Mouse (Mus musculus) G1E (cell line): ENCODE results near the gene Cfap299. TPM values are rescaled to one million over a fixed set of nuclear protein-coding genes. Genes with fewer than 3 reads are reported as not detected.

Source experiments
- ATAC-seq: 2 replicates; pipeline ENCODE4 v1.8.0; 2016; ENCODE audit warnings: mild to moderate bottlenecking; ENCODE audit not compliant: insufficient number of reproducible peaks, poor library complexity, low FRiP score, severe bottlenecking; ENCODE audit errors: extremely low read depth
- DNase-seq: peaks from one replicate; pipeline ENCODE4 v3.0.0; 2012; ENCODE audit warnings: low spot score
- H3K27me3 ChIP-seq: 2 replicates; pipeline ENCODE4 v1.6.1; 2012; ENCODE audit warnings: mild to moderate bottlenecking, low read length, inconsistent platforms; ENCODE audit not compliant: insufficient read depth
- H3K36me3 ChIP-seq: replicated peaks from 2 replicates; pipeline ENCODE3; 2012; ENCODE audit warnings: mild to moderate bottlenecking, inconsistent platforms
- H3K4me1 ChIP-seq: 2 replicates; pipeline ENCODE4 v1.6.1; 2012; ENCODE audit warnings: low read depth, low read length, inconsistent platforms, mixed read lengths; ENCODE audit not compliant: insufficient read depth
- H3K4me3 ChIP-seq: 2 replicates; pipeline ENCODE4 v1.5.1; 2012; ENCODE audit warnings: low read depth, mild to moderate bottlenecking, inconsistent platforms, low read length, moderate library complexity, mixed read lengths
- H3K9me3 ChIP-seq: replicated peaks from 2 replicates; pipeline ENCODE4 v1.6.1; 2012; ENCODE audit warnings: inconsistent platforms
- CTCF ChIP-seq: IDR thresholded peaks from 2 replicates; pipeline ENCODE4 v1.5.1; 2012; ENCODE audit warnings: low read depth, low read length, inconsistent platforms, mixed read lengths
- GATA1 ChIP-seq: IDR thresholded peaks from 2 replicates; pipeline ENCODE4 v1.6.1; 2012; ENCODE audit warnings: borderline replicate concordance, low read length, inconsistent platforms, mixed read lengths
- GATA2 ChIP-seq: IDR thresholded peaks from 2 replicates; pipeline ENCODE4 v1.6.1; 2012; ENCODE audit warnings: low read depth, low read length, inconsistent platforms, borderline replicate concordance
- POLR2AphosphoS5 ChIP-seq: IDR thresholded peaks from 2 replicates; pipeline ENCODE4 v1.6.1; 2012; ENCODE audit warnings: low read depth, low read length, inconsistent platforms; ENCODE audit not compliant: insufficient replicate concordance
- TAL1 ChIP-seq: conservative IDR thresholded peaks from 2 replicates; pipeline ENCODE4 v1.6.1; 2012; ENCODE audit warnings: low read depth, low read length, inconsistent platforms, mixed read lengths
- polyA plus RNA-seq: library from polyadenylated mRNA; stranded (reverse); fragments of >175 nt; gene quantifications from 2 replicates; pipeline ENCODE4 v1.2.3, GENCODE M21; 2012
- total RNA-seq, 2 experiments: library from RNA; stranded (forward) in 1 of 2; stranded (reverse) in 1 of 2; fragments of 200-1000 nt in 1 of 2; fragments of >200 nt in 1 of 2; fragmentation: Nextera tagmentation in 1 of 2; gene quantifications; 2 replicates each; pipeline ENCODE4 v1.2.3; 2014 to 2017

The Cfap299 gene
- total and polyA plus RNA-seq, 3 experiments = not detected

DNA sequence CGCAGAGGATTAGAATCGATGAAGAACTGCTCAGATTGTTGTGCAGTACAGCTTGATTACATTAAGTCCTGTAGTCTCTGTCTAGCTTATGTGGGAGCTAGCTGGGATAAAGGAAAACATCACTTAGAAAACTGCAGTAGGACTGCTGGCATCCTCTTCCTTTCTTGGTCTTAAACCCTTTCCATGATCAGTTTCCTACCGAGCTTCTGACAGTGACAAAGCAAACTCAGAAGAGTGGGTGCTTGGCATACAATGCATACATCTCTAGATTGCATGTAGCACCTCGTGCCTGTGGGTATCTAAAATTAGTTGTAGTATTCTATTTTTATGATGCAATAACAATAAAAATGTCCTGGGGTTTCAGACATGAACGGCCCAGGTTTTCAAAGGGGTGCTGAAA is 154.4 kb downstream of the Cfap299 start:
- ATAC-seq = no peak

DNA sequence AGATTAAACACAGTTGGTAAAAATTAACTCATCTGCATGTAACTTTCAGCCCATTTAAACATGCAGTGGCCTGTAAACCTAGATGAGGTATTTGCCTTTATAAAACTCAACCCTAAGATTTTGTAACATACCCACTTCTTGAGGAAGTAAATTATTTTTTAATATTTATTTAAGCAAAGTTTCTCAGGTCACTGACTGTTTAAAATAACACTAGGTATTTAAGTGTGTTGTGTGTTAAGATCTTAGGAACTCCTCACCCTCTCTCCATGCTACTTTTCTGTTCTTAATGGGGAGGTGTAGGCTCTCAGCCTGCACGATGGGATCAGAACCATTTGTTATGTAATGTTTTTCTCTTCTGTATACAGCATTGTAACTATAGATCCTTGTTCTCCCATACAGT is 156.1 kb downstream of the Cfap299 start:
- DNase-seq = no peak
- no peak for TF ChIP-seq TAL1
- TF ChIP-seq CTCF = no peak
- TF ChIP-seq POLR2AphosphoS5 = no peak
- no peak for TF ChIP-seq GATA2
- TF ChIP-seq GATA1 = no peak
- ATAC-seq = no peak
- Histone ChIP-seq H3K4me3 (no peak overlapping the region), H3K9me3 (peaks cover 18% of the 10 kb centered on the region), H3K36me3 (no peaks in the 10 kb centered on the region), H3K4me1 (no peaks in the 10 kb centered on the region), H3K27me3 (no peaks in the 10 kb centered on the region)

More for the DNA sequence above, 154.4 kb downstream of the Cfap299 start:
- Histone ChIP-seq H3K36me3 (no peaks in the 10 kb centered on the region), H3K27me3 (no peaks in the 10 kb centered on the region), H3K4me1 (no peaks in the 10 kb centered on the region), H3K4me3 (no peak overlapping the region), H3K9me3 (peaks cover 23% of the 10 kb centered on the region)
- no peak for DNase-seq
- TF ChIP-seq GATA2 = no peak
- no peak for TF ChIP-seq TAL1
- TF ChIP-seq GATA1 = no peak
- no peak for TF ChIP-seq CTCF
- no peak for TF ChIP-seq POLR2AphosphoS5

DNA sequence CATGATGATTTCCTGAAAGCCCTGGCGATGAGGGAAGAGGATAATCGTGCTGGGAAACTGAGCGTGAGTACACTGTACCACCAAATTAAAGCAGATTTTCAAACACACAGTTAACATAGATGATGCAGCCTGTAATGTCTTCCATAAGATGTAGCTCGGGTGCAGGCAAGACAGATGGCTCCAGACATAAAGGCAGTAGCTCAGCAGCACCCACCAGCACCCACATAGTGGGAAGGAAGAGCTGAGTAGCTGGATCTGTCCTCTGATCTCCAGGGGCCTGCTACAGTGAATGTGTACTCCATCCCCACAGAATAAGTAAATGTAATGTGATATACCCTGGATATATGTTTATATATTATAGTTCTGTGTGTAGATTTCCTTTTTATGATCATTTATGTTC is 169.2 kb downstream of the Cfap299 start:
- Histone ChIP-seq H3K36me3 (no peaks in the 10 kb centered on the region), H3K9me3 (peaks cover 12% of the 10 kb centered on the region), H3K4me3 (no peak overlapping the region), H3K4me1 (no peaks in the 10 kb centered on the region), H3K27me3 (no peaks in the 10 kb centered on the region)
- ATAC-seq (no peak), DNase-seq (no peak)
- TF ChIP-seq GATA2 (no peak), POLR2AphosphoS5 (no peak), GATA1 (no peak), TAL1 (no peak), CTCF (no peak)

DNA sequence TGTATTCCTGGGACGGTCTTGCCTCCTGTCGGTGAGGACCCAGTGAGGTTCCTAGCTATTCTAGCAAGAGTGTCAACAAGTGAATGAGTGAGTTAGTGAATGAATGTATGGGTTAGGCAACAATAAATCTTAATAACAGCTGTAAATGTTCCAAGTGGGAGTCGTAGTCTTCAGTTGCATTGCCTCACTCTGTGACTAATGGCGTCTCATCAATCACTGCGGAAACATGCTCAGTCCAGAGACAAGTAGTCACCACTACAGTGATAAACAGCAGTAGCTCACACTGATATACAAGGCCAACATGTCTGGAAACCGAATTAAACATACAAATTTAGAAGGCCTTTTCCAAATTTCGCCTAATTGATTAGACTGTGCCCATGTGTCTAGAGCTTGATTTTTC is 187.1 kb downstream of the Cfap299 start:
- Histone ChIP-seq H3K9me3 (peaks cover 14% of the 10 kb centered on the region), H3K27me3 (no peaks in the 10 kb centered on the region), H3K4me3 (no peak overlapping the region), H3K4me1 (no peaks in the 10 kb centered on the region), H3K36me3 (no peaks in the 10 kb centered on the region)
- no peak for DNase-seq
- TF ChIP-seq POLR2AphosphoS5 (no peak), GATA1 (no peak)
- ATAC-seq = no peak

DNA sequence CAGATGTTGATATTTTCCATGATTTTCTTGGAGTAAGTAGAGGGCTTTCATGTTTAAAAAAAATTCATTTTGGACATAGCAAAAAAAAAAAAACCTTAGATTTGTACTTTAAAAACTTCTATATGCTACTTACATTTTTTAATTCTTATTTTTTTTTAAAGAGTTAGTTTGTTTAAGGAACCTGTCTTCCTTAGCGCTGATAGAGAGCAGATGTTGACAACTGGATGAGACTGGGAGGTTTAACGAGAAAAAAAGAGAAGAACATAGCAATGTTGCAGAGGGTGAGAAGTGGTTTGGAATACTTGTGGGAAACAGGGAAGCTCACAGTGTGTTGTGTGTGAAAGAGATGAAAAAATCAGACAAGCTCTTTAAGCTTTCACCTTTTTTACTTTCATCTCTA is 191.0 kb downstream of the Cfap299 start:
- DNase-seq (no peak), ATAC-seq (no peak)
- Histone ChIP-seq H3K4me1 (no peaks in the 10 kb centered on the region), H3K36me3 (no peaks in the 10 kb centered on the region), H3K27me3 (no peaks in the 10 kb centered on the region), H3K9me3 (peaks cover 26% of the 10 kb centered on the region), H3K4me3 (no peak overlapping the region)
- no peak for TF ChIP-seq CTCF
- TF ChIP-seq GATA2 = no peak
- TF ChIP-seq POLR2AphosphoS5 = no peak
- no peak for TF ChIP-seq GATA1
- TF ChIP-seq TAL1 = no peak

DNA sequence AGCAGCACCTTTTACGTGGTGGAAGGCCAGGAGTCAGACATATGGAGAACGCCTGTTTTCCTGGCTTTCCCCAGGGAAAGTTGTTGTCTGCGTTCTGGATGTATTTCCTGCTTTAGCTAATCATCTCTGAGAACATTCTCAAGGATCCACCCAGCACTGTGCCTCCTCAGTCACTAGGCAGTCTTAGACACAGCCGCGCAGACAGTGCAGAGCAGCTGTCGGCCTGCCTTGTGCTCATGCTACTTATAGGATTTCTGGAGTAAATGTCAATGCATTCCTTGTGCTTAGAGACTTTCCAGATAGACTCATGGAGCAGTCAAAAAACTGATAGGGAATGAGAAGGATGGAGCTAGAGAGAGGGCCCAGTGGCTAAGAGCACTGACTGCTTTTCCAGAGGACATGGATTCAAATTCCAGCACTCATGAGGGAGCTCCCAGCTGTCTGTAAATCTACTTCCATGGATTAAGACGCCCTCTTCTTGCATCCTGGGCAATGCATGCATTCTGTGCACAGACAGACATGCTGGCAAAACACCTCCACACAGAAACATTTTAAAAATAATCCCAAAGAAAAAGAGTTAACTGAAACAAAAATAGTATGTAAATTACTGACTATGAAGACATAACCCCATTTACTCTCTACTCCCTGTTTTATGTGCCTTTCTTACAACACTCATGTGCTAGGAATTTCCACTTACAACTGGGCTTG is 193.3 kb downstream of the Cfap299 start:
- H3K4me1 ChIP-seq = no peaks in the 10 kb centered on the region
- no peak for DNase-seq
- H3K36me3 ChIP-seq = no peaks in the 10 kb centered on the region
- ATAC-seq = no peak
- H3K4me3 ChIP-seq = no peak overlapping the region
- TF ChIP-seq GATA2 (no peak), CTCF (no peak), POLR2AphosphoS5 (no peak), TAL1 (no peak), GATA1 (no peak)
- peaks cover 28% of the 10 kb centered on the region for H3K9me3 ChIP-seq
- H3K27me3 ChIP-seq = no peaks in the 10 kb centered on the region
